Mouse (Mus musculus) inflammation-experienced regulatory T-cells, adult 6 months (primary cell): Measurements from ENCODE around the gene Dcaf1. TPM values are rescaled to one million over a fixed set of nuclear protein-coding genes. Genes with fewer than 3 reads are reported as not detected.

Source experiments
- ATAC-seq: one replicate; pipeline ENCODE4 v1.8.0; 2017
- polyA plus RNA-seq, 3 experiments: library from polyadenylated mRNA; unstranded; fragments of 100-300 nt; shearing (Covaris generic); gene quantifications; one replicate each; pipeline ENCODE4 v1.2.1; 2017

Dcaf1 gene
- 10 to 100 TPM; 19.5 to 23.1 (median 21.6) TPM for polyA plus RNA-seq

- ATAC-seq = peak; percentile 88
These were observed at the start of gene Dcaf1 for GRCm38 (mm10) chr9:106821618-106822380. Gene Dcaf1 (plus strand): TSS chr9:106821874.

DNA sequence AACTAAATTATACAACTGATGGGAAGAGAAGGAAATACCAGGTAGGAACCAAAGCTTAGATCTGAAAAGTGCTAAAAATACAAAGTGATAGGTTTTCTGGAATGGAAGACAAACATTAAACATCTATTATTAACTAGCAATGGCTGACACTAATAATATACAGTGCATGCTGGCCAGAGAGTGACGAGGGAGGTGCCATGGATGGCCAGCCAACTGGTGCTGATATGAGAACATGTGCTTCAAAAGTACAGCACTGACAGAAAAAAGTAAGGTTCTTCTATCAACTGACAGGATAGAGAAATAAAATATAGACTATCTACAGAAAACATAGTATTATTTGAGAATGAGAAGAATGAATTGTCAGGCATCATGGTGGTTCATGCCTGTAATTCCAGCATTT, 45.6 kb upstream of the Dcaf1 start:
- ATAC-seq = no peak

GRCm38 (mm10) chr9:106777423-106777822, 44.3 kb upstream of the Dcaf1 start:
- no peak for ATAC-seq

DNA sequence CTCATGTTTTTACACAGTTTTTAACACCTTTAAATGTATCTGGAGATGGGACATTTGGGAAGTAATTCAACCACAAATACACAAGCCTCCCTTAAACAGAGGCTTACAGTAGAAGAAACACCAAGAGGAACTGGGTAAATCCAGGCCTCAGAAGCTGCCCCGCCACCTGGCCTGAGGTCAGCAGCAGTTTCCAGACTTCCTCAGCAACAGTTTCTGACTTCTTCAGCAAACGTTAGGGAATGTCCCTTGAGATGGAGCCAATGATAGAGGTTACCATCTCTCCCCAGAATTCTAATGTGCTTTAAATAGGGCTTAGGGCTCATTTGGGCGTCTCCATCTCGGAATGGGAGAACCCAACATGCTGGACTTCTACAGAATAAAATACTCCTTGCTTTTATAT, 43.4 kb upstream of the Dcaf1 start:
- ATAC-seq = no peak

DNA sequence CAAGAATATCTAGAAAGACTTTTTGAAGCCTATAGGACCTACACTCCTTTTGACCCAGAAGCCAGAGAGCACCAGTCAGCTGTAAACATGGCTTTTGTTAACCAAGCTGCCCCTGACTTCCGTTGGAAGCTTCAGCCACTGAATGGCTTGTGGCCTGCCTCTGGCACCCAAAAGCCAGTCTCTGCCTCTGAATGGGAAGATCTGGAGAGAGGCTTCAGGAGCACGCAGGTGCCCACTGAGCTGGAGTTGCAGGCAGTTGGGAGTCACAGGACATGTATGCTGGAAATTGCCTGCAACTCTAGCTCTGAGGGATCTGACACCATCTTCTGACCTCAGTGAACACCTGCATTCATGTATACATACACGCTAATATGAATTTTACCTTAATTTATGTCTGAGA, 41.6 kb upstream of the Dcaf1 start:
- no peak for ATAC-seq

- no peak for ATAC-seq
These were observed 38.1 kb upstream of the Dcaf1 start for GRCm38 (mm10) chr9:106783554-106783953.

DNA sequence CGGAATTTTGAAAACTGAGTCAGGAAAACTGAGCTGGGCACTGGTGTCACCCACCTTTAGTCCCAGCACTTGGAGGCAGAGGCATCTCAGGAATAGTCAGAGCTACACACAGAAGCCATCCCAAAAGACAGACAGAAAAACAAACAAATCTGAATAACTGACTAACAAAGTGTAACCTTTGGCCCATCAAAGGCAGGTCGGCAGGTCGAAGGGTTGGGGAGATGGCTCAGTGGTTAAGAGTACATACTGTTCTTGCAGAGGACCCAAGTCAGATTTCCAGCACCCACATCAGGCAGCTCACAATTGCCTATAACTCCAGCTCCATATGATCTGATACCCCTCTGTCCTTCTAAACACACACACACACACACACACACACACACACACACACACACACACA, 36.5 kb upstream of the Dcaf1 start:
- ATAC-seq = no peak

DNA sequence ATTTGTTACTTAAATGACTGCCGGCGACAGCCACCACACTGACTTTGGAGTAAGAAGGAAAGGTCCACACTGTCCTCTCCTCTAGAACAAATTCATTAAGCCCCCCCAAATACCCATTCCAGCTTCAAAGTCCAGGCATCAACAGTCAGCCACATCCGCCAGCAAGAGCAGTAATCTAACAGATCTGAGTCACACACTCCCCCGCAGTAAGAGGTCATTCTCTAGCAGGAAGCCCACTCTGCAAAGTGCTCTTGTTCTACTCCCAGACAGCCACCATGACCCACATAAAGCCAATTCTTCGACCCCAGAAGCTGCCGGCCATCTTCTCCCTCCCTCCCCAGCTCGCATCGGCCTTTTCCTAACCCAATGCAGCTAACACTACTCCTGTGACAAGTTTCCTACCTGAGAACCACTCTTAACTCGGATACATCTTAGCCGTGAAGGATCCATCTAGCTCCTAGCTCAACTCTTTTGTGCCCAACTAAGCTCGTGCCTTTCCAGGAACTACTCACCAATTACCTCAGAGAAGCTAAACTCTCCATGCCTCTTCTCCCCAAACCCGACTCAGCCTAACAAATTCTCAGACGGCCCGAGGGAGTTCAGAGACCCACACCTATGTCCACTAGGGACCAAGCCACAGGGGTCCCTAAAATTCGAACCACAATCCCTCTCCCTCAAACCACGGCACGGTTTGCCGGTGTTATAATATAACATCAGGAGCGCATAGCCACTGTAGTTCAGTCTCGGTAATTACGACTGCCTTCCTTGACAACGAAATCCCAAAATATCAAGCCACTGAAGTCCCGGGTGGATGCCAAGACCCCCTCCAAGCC, 33.5 kb upstream of the Dcaf1 start:
- peak; percentile 51 for ATAC-seq

- peak; percentile 79 for ATAC-seq
These were observed 32.8 kb upstream of the Dcaf1 start, which contains the start of gene Rad54l2 for GRCm38 (mm10) chr9:106788812-106789321. Gene Rad54l2 (minus strand): TSS chr9:106789194.

DNA sequence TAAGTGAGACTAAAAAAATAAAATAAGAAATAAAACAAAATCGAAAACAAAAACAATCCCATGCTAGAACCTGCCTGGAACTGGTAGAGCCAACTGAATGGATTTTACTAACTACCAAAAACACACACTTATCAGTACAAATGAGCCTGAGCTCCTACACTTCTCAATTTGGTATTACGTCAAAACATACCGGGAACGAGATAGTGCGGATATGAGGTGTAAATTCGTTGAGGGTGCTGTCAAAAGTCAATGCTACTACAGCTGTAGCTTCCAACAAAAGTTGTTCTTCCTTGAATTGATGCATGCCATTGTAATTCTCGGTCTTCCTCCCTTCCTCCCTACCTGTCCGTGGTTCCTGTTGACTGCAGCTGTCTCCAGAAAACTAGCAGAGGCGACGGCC, 32.3 kb upstream of the Dcaf1 start:
- ATAC-seq = no peak

DNA sequence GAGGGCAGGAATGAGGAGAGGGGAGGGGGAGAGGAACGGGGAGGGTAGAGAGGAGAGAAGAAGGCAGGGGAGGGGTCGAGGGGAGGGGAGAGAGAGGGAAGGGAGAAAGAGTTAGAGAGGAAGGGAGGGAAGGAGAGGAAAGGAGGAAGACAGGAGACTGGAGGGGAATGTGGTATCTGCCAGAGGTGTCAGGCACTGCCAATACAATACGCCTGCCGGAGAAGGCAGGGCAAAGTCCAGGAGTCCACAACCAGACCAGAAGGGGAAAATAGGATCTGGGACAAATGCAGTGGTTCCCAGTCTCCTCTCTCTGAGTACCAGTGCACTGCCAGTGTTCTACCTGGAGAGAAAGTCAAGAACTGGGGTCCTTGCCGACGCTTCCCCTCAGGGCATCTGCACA, 30.8 kb upstream of the Dcaf1 start:
- no peak for ATAC-seq

GRCm38 (mm10) chr9:106806503-106806902, 15.2 kb upstream of the Dcaf1 start:
- no peak for ATAC-seq

GRCm38 (mm10) chr9:106818191-106818590, 3.5 kb upstream of the Dcaf1 start:
- no peak for ATAC-seq

GRCm38 (mm10) chr9:106819201-106819600, 2.5 kb upstream of the Dcaf1 start:
- no peak for ATAC-seq

DNA sequence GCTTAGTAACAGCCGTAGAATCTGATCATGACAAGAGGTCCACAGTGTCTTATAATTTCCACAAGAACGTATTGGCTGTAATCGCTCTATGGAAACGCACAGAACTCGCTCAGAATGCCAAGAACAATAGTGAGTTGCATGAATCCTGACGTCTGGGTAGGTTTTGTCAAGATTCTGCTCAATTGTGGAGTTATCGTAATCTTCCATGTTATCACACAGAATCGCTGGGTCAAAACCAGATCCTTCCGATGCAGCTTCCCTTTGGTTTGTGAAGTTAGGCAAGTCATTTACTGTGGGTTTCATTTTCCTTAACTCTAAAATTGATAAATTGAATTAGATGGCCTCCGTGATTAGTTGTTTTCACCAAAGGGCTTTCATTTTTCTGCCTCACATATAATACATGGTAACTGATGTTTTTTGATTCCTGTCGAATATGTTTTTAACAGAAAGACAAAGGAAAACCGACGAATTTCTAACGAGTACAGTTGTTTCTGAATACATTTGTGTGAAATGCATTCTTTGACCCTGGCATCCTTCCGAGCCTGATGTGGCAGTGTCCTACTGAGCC, 540 bp upstream of the Dcaf1 start:
- ATAC-seq = no peak

GRCm38 (mm10) chr9:106822381-106823104, 869 bp downstream of the Dcaf1 start:
- peak; percentile 66 for ATAC-seq

- ATAC-seq = no peak
These were observed 18.9 kb downstream of the Dcaf1 start for GRCm38 (mm10) chr9:106840569-106840968.

GRCm38 (mm10) chr9:106842800-106843199, 21.1 kb downstream of the Dcaf1 start:
- ATAC-seq = no peak

- ATAC-seq = no peak
These were observed 35.0 kb downstream of the Dcaf1 start for GRCm38 (mm10) chr9:106856664-106857063.

- ATAC-seq = no peak
These were observed 36.4 kb downstream of the Dcaf1 start for GRCm38 (mm10) chr9:106858036-106858435.

- no peak for ATAC-seq
These were observed 52.5 kb downstream of the Dcaf1 start for GRCm38 (mm10) chr9:106874216-106874615.

- ATAC-seq = no peak
These were observed 55.0 kb downstream of the Dcaf1 start for GRCm38 (mm10) chr9:106876666-106877065.

DNA sequence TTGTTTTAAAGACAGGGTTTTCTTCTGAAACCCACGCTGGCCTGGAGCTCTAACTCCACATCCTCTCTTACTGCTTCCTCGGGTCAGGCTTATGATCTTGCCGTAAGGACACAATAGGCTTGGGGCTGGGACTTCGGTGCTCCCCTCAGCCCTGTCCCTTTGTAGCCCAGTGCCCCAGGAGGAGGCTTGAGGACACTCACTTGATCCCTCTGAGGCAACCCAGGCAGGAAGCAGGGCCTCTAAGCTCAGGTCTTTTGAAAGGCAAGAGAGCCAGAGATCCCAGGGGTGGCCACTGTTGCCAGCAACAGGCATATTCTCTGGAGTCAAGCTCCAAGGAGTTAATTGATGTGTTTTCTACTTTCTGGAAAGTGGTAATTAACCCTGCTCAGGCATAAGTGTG, 57.8 kb downstream of the Dcaf1 start:
- no peak for ATAC-seq
